Mouse (Mus musculus): Measurements from ENCODE around the gene Evx2. TPM values are rescaled to one million over a fixed set of nuclear protein-coding genes. Genes with fewer than 3 reads are reported as not detected.

The Evx2 gene
- polyA plus RNA-seq, 1 experiment from 2014 or later: not detected

DNA sequence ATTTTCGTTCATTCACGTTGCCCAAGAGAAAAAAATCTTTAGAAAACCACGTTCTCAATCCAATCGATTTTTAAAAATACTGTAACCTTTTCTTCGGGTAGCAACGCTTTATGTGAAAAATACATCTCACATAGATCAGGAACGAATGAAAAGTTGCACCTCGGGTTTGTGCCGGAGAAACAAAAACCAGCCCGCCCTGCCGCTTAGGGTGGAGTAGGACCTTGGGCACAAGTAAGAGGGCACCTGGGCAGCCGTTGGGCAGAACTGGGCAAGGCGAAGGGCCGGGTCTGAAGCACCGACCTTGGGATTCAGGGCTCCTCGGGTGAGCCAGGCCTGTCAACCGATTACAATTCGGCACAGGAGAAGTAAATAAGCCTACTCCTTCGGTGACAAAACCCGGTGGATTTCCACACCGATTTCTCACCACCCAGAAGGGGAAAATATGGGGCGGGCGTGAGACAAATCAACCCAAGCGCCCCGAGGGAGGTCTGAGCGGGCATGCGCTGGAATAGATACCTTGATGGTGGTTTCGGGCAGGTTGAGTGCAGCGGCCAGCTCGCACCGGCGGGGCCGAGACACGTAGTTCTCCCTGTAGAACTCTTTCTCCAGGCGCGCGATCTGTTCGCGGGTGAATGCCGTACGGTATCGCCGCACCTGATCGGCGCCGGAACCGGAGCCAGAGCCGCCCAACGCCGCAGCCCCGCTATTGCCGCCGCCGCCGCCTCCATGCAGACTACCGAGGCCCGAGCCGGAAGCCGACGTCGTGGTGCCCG, 1.9 kb downstream of the Evx2 start:
- Histone ChIP-seq H3K4me3 (replicated peaks) (peak overlapping the region; percentile 20; the same call in 1 of the 2 replicates), H3K4me2 (peak overlapping the region; percentile 45), H3K4me1 (peaks cover 36% of the 10 kb centered on the region), H3K36me3 (no peaks in the 10 kb centered on the region), H3K9me3 (replicated peaks) (no peaks in the 10 kb centered on the region), H3K27me3 (peaks cover 90% of the 10 kb centered on the region), H3K9ac (no peak overlapping the region), H3K27ac (no peak overlapping the region)
- ATAC-seq (replicated peaks; ENCODE audit: low FRiP score): no peak
- WGBS: 3% methylated on average over 62 of the region's 62 CpGs

DNA sequence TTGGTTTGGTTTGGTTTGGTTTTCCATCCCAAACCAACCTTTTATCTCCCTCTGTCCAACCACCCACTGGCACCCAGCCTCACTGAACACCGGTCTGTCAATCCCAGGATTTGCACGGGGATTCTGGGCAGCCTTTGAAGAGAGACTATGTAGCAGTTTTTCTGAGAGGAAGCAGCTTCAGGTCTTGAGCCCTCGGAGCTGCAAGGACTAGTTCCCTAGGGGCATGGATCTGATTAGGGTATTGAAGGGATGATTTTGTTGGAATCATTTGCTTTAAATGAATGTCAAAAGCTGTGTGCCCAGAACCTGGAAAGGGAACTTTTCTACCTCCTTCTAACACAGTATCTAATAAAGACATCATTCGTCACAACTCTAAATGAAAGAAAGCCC, 2.7 kb downstream of the Evx2 start:
- no peak for ATAC-seq (replicated peaks; ENCODE audit: low FRiP score)
- no peak overlapping the region for H3K4me2 ChIP-seq
- H3K9me3 ChIP-seq (replicated peaks): no peaks in the 10 kb centered on the region
- no peak overlapping the region for H3K9ac ChIP-seq
- peaks cover 90% of the 10 kb centered on the region for H3K27me3 ChIP-seq
- peaks cover 35% of the 10 kb centered on the region for H3K4me1 ChIP-seq
- H3K4me3 ChIP-seq (replicated peaks): no peak overlapping the region; the same call in 1 of the 2 replicates
- 3% methylated on average over 4 of the region's 4 CpGs for WGBS
- no peaks in the 10 kb centered on the region for H3K36me3 ChIP-seq
- no peak overlapping the region for H3K27ac ChIP-seq

DNA sequence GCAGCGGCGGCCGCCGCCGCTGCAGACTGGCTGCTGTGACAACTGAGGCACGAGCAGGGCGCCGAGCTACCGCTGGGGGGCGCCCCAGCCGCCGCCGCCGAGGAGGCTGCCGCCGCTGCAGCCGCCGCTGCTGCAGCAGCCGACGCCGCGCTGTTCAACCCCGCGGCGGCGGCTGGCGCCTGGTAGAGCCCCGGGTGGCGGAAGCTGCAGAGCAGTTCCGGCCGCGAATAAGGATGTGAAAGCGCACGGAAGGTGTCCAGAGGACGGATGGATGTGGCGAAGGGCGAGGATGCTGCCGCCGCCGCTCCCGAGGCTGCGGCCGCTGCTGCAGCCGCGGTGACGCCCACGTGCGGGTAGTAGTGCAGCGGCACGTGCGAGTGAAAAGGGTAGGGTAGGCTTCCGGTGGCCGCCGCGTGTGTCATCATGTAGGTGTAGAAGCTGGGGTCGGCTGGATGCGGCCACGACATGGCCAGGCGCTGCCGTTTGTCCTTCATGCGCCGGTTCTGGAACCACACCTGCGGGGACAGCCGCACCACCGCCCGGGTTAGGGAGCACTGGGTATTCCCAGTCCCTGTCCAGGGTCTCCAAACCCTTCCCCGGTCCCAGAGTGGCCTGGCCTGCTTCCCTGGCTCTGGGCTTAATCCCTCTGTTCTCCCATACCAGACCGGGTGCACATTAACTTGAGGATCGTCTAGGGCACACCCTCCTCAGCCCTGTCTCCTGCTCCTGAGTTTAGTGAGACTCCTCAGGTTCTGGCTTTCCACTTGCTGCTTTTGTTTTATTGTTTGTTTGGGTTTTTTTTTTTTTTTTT, 3.3 kb downstream of the Evx2 start:
- H3K27me3 ChIP-seq: peaks cover 89% of the 10 kb centered on the region
- 1% methylated on average over 61 of the region's 69 CpGs for WGBS
- no peak overlapping the region for H3K27ac ChIP-seq
- H3K36me3 ChIP-seq: no peaks in the 10 kb centered on the region
- peaks cover 30% of the 10 kb centered on the region for H3K4me1 ChIP-seq
- peak; percentile 49; the same call in 1 of the 2 replicates for ATAC-seq (replicated peaks; ENCODE audit: low FRiP score)
- H3K9ac ChIP-seq: no peak overlapping the region
- peak overlapping the region; percentile 64 for H3K4me2 ChIP-seq
- no peaks in the 10 kb centered on the region for H3K9me3 ChIP-seq (replicated peaks)
- peak overlapping the region; percentile 46 for H3K4me3 ChIP-seq (replicated peaks)

DNA sequence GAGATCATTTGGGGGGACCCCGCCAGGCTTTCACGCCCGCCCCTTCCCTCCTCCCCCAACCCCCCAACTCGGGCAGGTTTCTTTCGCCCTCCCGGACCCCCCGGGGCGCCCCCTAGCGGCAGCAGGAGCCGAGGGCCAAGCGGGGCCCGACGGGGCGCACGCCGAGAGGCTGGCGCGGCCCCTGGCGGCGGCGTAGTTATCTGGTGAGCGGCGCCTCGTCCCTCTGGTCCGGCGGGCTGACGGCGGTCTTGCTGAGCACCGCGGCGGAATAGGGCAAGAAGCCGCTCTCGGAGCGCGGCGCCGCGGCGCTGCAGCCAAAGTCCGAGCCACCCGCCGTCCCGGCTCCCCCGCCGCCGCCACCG, 4.0 kb downstream of the Evx2 start:
- H3K4me2 ChIP-seq: peak overlapping the region; percentile 64
- no peaks in the 10 kb centered on the region for H3K9me3 ChIP-seq (replicated peaks)
- H3K4me1 ChIP-seq: peaks cover 27% of the 10 kb centered on the region
- peaks cover 89% of the 10 kb centered on the region for H3K27me3 ChIP-seq
- under 1% methylated on average over 46 of the region's 47 CpGs for WGBS
- H3K9ac ChIP-seq: no peak overlapping the region
- ATAC-seq (replicated peaks; ENCODE audit: low FRiP score): peak; percentile 50; the same call in 1 of the 2 replicates
- no peaks in the 10 kb centered on the region for H3K36me3 ChIP-seq
- peak overlapping the region; percentile 46 for H3K4me3 ChIP-seq (replicated peaks)
- no peak overlapping the region for H3K27ac ChIP-seq

DNA sequence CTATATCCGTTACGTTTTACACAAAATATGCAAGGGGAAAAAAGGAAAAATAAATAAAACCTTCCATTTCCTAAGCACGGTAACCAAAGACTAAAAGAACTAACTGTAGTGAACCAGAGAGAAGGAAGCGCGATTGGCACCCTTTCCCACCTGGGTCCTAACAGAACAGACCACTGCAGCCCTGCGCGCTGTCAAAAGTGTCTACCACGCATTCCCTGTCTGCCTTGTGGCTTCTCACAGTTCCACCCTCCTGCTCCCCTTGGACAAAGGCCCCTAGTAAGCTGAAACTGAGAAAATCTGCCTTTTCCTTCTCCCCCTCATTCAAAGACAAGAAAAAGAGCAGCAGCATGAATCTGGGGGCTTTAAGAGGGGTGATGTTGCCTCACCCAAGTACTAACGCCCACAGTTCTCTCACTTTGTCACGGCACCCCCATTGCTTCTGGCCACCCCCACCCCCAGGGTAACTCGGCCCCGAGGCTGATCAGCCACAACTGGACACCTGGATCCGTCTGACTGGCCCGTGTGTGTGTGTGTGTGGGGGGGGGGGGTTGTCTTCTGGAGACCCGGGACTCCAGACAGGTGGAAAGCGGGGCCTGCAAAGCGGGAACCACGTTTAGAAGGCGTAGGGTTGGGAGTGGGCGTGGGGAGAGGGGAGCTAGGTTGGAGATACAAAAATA, 4.5 kb downstream of the Evx2 start:
- WGBS: 5% methylated on average over 20 of the region's 20 CpGs
- peaks cover 89% of the 10 kb centered on the region for H3K27me3 ChIP-seq
- H3K4me3 ChIP-seq (replicated peaks): no peak overlapping the region; the same call in 1 of the 2 replicates
- H3K9ac ChIP-seq: no peak overlapping the region
- H3K27ac ChIP-seq: no peak overlapping the region
- no peak for ATAC-seq (replicated peaks; ENCODE audit: low FRiP score)
- H3K4me2 ChIP-seq: no peak overlapping the region
- no peaks in the 10 kb centered on the region for H3K9me3 ChIP-seq (replicated peaks)
- peaks cover 27% of the 10 kb centered on the region for H3K4me1 ChIP-seq
- H3K36me3 ChIP-seq: no peaks in the 10 kb centered on the region

DNA sequence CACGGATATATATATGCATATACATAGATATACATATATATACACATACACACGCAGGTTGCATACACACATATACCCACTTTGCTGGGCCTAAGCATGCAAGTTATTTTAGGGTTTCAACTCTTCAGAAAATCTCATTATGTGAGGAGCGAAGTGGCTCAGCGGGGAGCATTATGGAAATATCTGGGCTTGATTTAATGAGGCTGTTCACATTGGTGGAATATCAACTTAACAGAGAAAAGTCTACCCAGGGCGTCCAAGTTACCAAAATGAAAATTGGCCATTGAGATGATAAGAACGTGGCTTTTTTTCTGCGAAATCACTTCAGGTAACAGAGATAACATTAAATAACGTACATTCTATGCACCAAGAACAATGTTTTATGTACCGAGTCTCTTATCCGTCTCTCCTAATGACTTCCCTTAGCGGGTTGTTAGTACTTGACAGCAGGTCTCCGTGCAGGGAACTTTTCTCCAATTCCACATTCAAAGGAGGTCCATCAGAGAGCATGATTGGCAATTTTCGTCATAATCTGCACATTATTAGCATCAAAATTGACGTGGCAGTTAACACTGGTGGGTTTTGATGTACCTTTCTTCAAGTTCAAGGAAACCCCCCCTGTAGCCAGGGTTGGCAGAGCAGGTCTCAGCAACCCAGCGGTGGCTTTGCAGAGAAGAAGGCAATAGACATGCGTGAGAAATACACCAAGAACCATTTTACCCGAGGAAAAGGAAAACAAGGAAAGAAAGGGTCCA, 5.4 kb downstream of the Evx2 start:
- H3K4me1 ChIP-seq: peaks cover 25% of the 10 kb centered on the region
- ATAC-seq (replicated peaks; ENCODE audit: low FRiP score): no peak
- no peaks in the 10 kb centered on the region for H3K9me3 ChIP-seq (replicated peaks)
- H3K4me3 ChIP-seq (replicated peaks): no peak overlapping the region
- no peaks in the 10 kb centered on the region for H3K36me3 ChIP-seq
- WGBS: 12% methylated on average over 17 of the region's 17 CpGs
- peaks cover 89% of the 10 kb centered on the region for H3K27me3 ChIP-seq
- H3K9ac ChIP-seq: no peak overlapping the region
- H3K27ac ChIP-seq: no peak overlapping the region
- H3K4me2 ChIP-seq: no peak overlapping the region

DNA sequence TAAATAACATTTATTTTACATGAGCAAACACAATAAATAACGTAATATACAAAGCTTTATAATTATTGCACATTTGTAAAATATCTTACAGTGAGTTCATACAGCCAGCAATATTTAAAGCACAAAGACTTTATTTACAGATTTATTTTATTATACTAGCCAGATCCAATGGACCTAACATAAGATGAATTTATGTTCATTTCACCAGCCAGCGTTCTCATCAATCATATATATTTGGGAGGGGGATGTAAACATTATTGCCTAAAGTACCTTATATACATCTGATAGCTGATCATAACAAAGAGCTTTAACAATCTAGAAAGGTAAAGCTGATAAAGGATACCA, 6.4 kb downstream of the Evx2 start:
- no peak for ATAC-seq (replicated peaks; ENCODE audit: low FRiP score)
- no peak overlapping the region for H3K27ac ChIP-seq
- peaks cover 89% of the 10 kb centered on the region for H3K27me3 ChIP-seq
- H3K4me1 ChIP-seq: peaks cover 25% of the 10 kb centered on the region
- no peaks in the 10 kb centered on the region for H3K36me3 ChIP-seq
- H3K9ac ChIP-seq: no peak overlapping the region
- H3K4me3 ChIP-seq (replicated peaks): no peak overlapping the region
- WGBS: 36% methylated on average over 2 of the region's 2 CpGs
- H3K4me2 ChIP-seq: no peak overlapping the region
- no peaks in the 10 kb centered on the region for H3K9me3 ChIP-seq (replicated peaks)

DNA sequence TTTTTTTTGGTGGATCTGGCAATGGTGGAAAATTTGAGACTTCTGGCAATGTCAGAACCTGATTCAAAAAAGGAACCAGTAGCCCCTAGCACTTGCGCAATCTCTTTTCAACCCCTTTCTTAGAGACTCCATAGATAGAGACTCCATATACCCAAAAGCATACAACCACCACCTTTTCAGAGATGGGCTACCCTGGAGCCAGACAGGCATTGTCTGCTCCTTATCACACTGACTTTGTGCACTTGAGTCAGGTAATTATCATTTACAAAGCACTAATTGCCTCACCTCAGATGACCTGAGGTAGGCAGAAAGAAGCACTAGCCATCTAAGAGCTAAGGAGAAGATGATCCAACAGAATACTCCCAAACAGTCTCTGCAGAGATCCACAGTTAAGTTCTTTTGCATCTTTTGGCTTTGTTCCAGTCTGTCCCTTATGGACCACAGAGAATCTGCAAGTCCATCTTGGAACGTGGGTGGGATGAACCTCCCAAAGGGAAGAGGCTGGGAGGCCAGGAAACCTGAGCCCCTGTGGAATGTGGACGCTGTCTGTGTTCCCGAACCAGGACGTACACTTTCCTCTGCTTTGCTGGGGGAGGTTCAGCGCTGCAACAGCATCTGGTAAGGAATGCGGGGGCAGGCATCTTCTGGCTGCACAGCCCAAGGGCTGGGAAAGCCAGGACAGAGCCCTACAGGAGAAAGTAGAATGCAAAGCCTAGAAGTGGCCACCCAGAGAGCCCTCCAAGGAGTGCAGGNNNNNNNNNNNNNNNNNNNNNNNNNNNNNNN, 12.1 kb downstream of the Evx2 start:
- Histone ChIP-seq H3K9ac (no peak overlapping the region), H3K9me3 (replicated peaks) (no peaks in the 10 kb centered on the region), H3K4me3 (replicated peaks) (no peak overlapping the region), H3K4me2 (no peak overlapping the region), H3K27me3 (peaks cover 83% of the 10 kb centered on the region), H3K36me3 (no peaks in the 10 kb centered on the region), H3K27ac (no peak overlapping the region), H3K4me1 (peaks cover 20% of the 10 kb centered on the region)
- 16% methylated on average over 7 of the region's 7 CpGs for WGBS
- ATAC-seq (replicated peaks; ENCODE audit: low FRiP score): peak; percentile 84; the same call in 1 of the 2 replicates

DNA sequence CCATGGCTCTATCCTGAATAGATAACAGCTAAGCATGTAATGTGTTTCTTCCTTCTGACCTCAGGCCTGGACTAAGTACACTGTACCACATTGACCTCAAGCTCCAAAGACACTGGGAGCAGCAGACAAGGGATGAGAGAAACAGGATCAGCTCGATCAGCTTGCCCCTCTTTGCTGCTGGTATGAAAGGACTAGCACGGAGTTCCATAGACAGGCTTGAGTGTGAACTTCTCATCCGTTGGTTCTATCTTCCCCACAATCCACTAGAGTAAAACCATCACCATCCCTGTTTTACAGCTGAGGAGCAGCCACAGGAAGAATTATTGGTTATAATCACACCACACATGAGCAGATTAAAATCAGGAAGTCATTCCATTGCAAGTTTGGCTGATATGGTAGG, 13.7 kb downstream of the Evx2 start:
- 88% methylated on average over 3 of the region's 3 CpGs for WGBS
- Histone ChIP-seq H3K4me1 (peaks cover 20% of the 10 kb centered on the region), H3K27me3 (peaks cover 67% of the 10 kb centered on the region)

DNA sequence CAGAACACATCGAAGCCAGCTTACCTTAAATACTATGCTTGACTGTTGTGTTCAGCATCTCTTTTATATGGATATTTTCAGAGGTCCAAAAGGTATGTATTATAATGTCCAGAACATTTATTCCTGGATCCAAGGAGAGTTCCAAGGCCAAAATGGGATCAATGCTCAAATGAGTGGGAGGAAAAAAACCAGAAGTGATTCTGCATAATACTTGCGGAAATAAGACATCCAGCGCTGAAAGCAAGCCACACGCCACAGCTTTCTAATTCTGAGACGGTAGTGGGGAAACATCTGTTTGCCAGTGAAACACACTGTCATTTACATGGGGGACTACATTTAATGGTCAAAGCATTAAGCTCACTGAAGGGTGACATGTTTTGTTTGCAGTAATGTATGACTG, 16.9 kb downstream of the Evx2 start:
- Histone ChIP-seq H3K9ac (no peak overlapping the region), H3K4me2 (no peak overlapping the region), H3K9me3 (replicated peaks) (no peaks in the 10 kb centered on the region), H3K27ac (no peak overlapping the region), H3K4me1 (peaks cover 8% of the 10 kb centered on the region), H3K27me3 (peaks cover 35% of the 10 kb centered on the region), H3K36me3 (no peaks in the 10 kb centered on the region), H3K4me3 (replicated peaks) (no peak overlapping the region)
- 44% methylated on average over 5 of the region's 5 CpGs for WGBS
- ATAC-seq (replicated peaks; ENCODE audit: low FRiP score): no peak

More for the DNA sequence above, 13.7 kb downstream of the Evx2 start:
- H3K9ac ChIP-seq: no peak overlapping the region
- H3K4me2 ChIP-seq: no peak overlapping the region
- ATAC-seq (replicated peaks; ENCODE audit: low FRiP score): no peak
- H3K4me3 ChIP-seq (replicated peaks): no peak overlapping the region
- no peaks in the 10 kb centered on the region for H3K36me3 ChIP-seq
- H3K9me3 ChIP-seq (replicated peaks): no peaks in the 10 kb centered on the region
- H3K27ac ChIP-seq: no peak overlapping the region

DNA sequence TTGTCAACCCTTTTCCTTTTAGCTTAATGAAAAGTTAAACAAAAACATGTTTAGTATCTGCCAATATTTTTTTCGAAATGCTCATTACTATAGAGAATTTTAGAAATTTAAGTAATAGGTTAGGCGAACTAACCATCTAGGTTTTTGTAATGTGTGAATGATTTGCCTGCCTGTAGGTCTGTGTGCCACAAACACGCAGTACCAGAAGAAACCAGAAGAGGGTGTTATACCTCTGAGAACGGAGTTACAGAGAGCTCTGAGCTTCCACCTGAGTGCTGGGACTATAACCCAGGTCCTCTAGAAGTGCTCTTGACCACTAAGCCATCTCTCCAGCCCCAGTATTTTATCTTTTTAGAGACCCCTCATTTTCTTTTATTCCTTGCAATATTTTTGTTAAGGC, 23.9 kb downstream of the Evx2 start:
- Histone ChIP-seq H3K9me3 (replicated peaks) (no peaks in the 10 kb centered on the region), H3K4me3 (replicated peaks) (no peak overlapping the region), H3K36me3 (no peaks in the 10 kb centered on the region), H3K9ac (no peak overlapping the region), H3K27me3 (no peaks in the 10 kb centered on the region), H3K4me2 (no peak overlapping the region), H3K27ac (no peak overlapping the region), H3K4me1 (no peaks in the 10 kb centered on the region)
- 70% methylated on average over 4 of the region's 4 CpGs for WGBS
- ATAC-seq (replicated peaks; ENCODE audit: low FRiP score): no peak
